23 mouse cellular contexts compared by ENCODE assay signal in genomic region chr11:20784776-20785175, GRCm38 (mm10). TPM values are rescaled to one million over a fixed set of nuclear protein-coding genes. Genes with fewer than 3 reads are reported as not detected.
DNase-seq lines count a peak whose midpoint lies in the region; ATAC-seq lines count a peak whose summit lies in the region.
"Had no signal": no experiment of that assay in that cellular context is flagged by ENCODE, and none has a peak within 500 bp of the region (broad histone marks: within the 10 kb centered on the region; RNA-seq: fewer than 3 reads in every experiment).

No protein-coding gene starts in this region.

- DNase-seq in heart, embryonic 10.5 days (ENCODE audit: low spot score) = peak; percentile 31
- DNase-seq in midbrain, embryonic 11.5 days (ENCODE audit: low spot score, missing footprints) = peak; percentile 56
- DNase-seq in midbrain, embryonic 10.5 days (ENCODE audit: low spot score) = no peak
- DNase-seq in R1 (ENCODE audit: low read depth, low spot score) = peak; percentile 53
- no peak for DNase-seq in kidney, postnatal 10 days
- DNase-seq: adrenal gland, postnatal 10 days; adrenal gland, postnatal 36 days; B cell, adult 2 months; cerebellum, adult 18-20 months; cerebellum, adult 9-10 months; cerebellum, postnatal 14 days; forebrain, postnatal 0 days; gastrocnemius, postnatal 25 days; heart, adult 2 months; heart, postnatal 14 days; heart, postnatal 4 days had no signal

- no peak for ATAC-seq in heart, embryonic 12.5 days (ENCODE audit: insufficient number of reproducible peaks, low FRiP score)
- ATAC-seq in midbrain, embryonic 11.5 days (ENCODE audit: low FRiP score) = no peak
- no peak for ATAC-seq in hindbrain, embryonic 13.5 days (ENCODE audit: low FRiP score)
- ATAC-seq: forebrain, embryonic 14.5 days; forebrain, postnatal 0 days; intestine, embryonic 16.5 days had no signal

- H3K9me3 ChIP-seq in heart, embryonic 10.5 days = 0 out of 2 replicates have a peak, but pooled peaks cover 6% of the 10 kb centered on the region
- H3K9me3 ChIP-seq in heart, embryonic 12.5 days (replicated peaks) = peaks cover 15% of the 10 kb centered on the region
- H3K9me3 ChIP-seq in midbrain, embryonic 11.5 days (ENCODE audit: control insufficient read depth, low read length) = no peaks in the 10 kb centered on the region; the same call in 1 of the 2 replicates
- peaks cover 14% of the 10 kb centered on the region; the same call in 1 of the 2 replicates for H3K9me3 ChIP-seq in midbrain, embryonic 10.5 days (replicated peaks)
- 0 out of 2 replicates have a peak, but pooled peaks cover 4% of the 10 kb centered on the region for H3K9me3 ChIP-seq in hindbrain, embryonic 13.5 days
- H3K9me3 ChIP-seq: hindbrain, embryonic 15.5 days had no signal

- no peak overlapping the region for H3K4me2 ChIP-seq in heart, embryonic 12.5 days
- H3K4me2 ChIP-seq in midbrain, embryonic 11.5 days = no peak overlapping the region
- no peak overlapping the region for H3K4me2 ChIP-seq in hindbrain, embryonic 13.5 days
- H3K4me2 ChIP-seq: heart, embryonic 13.5 days; hindbrain, embryonic 15.5 days had no signal

- H3K36me3 ChIP-seq in heart, embryonic 10.5 days = no peaks in the 10 kb centered on the region; the same call in 1 of the 2 replicates
- H3K36me3 ChIP-seq in heart, embryonic 12.5 days = no peaks in the 10 kb centered on the region
- H3K36me3 ChIP-seq in midbrain, embryonic 11.5 days (ENCODE audit: control insufficient read depth, insufficient read depth, low read length) = no peaks in the 10 kb centered on the region
- H3K36me3 ChIP-seq in midbrain, embryonic 10.5 days = no peaks in the 10 kb centered on the region
- H3K36me3 ChIP-seq in hindbrain, embryonic 13.5 days = no peaks in the 10 kb centered on the region
- H3K36me3 ChIP-seq: heart, embryonic 13.5 days; hindbrain, embryonic 15.5 days had no signal

- WGBS in heart, embryonic 10.5 days = 80% methylated on average over 6 of the region's 6 CpGs
- 78% methylated on average over 6 of the region's 6 CpGs for WGBS in heart, embryonic 12.5 days
- WGBS in midbrain, embryonic 11.5 days = 90% methylated on average over 6 of the region's 6 CpGs
- 87% methylated on average over 6 of the region's 6 CpGs for WGBS in midbrain, embryonic 10.5 days
- WGBS in hindbrain, embryonic 13.5 days = 79% methylated on average over 6 of the region's 6 CpGs

- no peak overlapping the region for H3K4me3 ChIP-seq in heart, embryonic 10.5 days
- H3K4me3 ChIP-seq in heart, embryonic 12.5 days = no peak overlapping the region
- H3K4me3 ChIP-seq in midbrain, embryonic 11.5 days (ENCODE audit: low read depth, low read length) = no peak overlapping the region
- H3K4me3 ChIP-seq in midbrain, embryonic 10.5 days = no peak overlapping the region
- no peak overlapping the region for H3K4me3 ChIP-seq in hindbrain, embryonic 13.5 days
- H3K4me3 ChIP-seq: heart, adult 2 months; heart, embryonic 13.5 days; hindbrain, embryonic 15.5 days had no signal

- H3K27me3 ChIP-seq in heart, embryonic 10.5 days (ENCODE audit: insufficient read depth, poor library complexity, severe bottlenecking) = no peaks in the 10 kb centered on the region
- H3K27me3 ChIP-seq in heart, embryonic 12.5 days (replicated peaks) = no peaks in the 10 kb centered on the region
- no peaks in the 10 kb centered on the region for H3K27me3 ChIP-seq in midbrain, embryonic 11.5 days (ENCODE audit: control insufficient read depth, insufficient read depth, low read length)
- H3K27me3 ChIP-seq in midbrain, embryonic 10.5 days (ENCODE audit: low read depth, poor library complexity, severe bottlenecking) = no peaks in the 10 kb centered on the region
- H3K27me3 ChIP-seq in hindbrain, embryonic 13.5 days = no peaks in the 10 kb centered on the region
- H3K27me3 ChIP-seq: CH12.LX; heart, embryonic 13.5 days; hindbrain, embryonic 15.5 days had no signal

- no peak overlapping the region for H3K27ac ChIP-seq in heart, embryonic 10.5 days
- H3K27ac ChIP-seq in heart, embryonic 12.5 days (ENCODE audit: poor library complexity, severe bottlenecking) = no peak overlapping the region
- no peak overlapping the region for H3K27ac ChIP-seq in midbrain, embryonic 11.5 days (ENCODE audit: low read depth, low read length)
- no peak overlapping the region for H3K27ac ChIP-seq in midbrain, embryonic 10.5 days (replicated peaks)
- no peak overlapping the region for H3K27ac ChIP-seq in hindbrain, embryonic 13.5 days
- H3K27ac ChIP-seq: heart, adult 2 months; heart, embryonic 13.5 days; hindbrain, embryonic 15.5 days had no signal

- no peak overlapping the region for H3K9ac ChIP-seq in heart, embryonic 12.5 days
- no peak overlapping the region for H3K9ac ChIP-seq in midbrain, embryonic 11.5 days (ENCODE audit: low read length)
- H3K9ac ChIP-seq in hindbrain, embryonic 13.5 days = no peak overlapping the region
- H3K9ac ChIP-seq: forebrain, postnatal 0 days; heart, embryonic 13.5 days; hindbrain, embryonic 15.5 days had no signal

- no peaks in the 10 kb centered on the region for H3K4me1 ChIP-seq in heart, embryonic 10.5 days
- H3K4me1 ChIP-seq in heart, embryonic 12.5 days (replicated peaks) = no peaks in the 10 kb centered on the region
- H3K4me1 ChIP-seq in midbrain, embryonic 11.5 days (ENCODE audit: control insufficient read depth, insufficient read depth, low read length) = peaks cover 2% of the 10 kb centered on the region; the same call in 1 of the 2 replicates
- H3K4me1 ChIP-seq in midbrain, embryonic 10.5 days = peaks cover 11% of the 10 kb centered on the region; the same call in 1 of the 2 replicates
- no peaks in the 10 kb centered on the region for H3K4me1 ChIP-seq in hindbrain, embryonic 13.5 days (replicated peaks)
- H3K4me1 ChIP-seq: heart, embryonic 13.5 days; hindbrain, embryonic 15.5 days had no signal

RNA-seq across cellular contexts. Expression of gene Aftph, which starts 43.4 kb away (rescaled TPM):
- polyA plus RNA-seq in heart, embryonic 10.5 days (2016; fragmentation: Nextera tagmentation; extraction: Ambion mirVana) = 13.9 and 14.2 TPM in 2 replicates
- 12.4 and 12.9 TPM in 2 replicates for polyA plus RNA-seq in heart, embryonic 12.5 days (2016; fragmentation: Nextera tagmentation; extraction: Ambion mirVana)
- 32.1 and 33.1 TPM in 2 replicates for polyA plus RNA-seq in midbrain, embryonic 11.5 days (2014; fragmentation: Nextera tagmentation; extraction: Ambion mirVana)
- polyA plus RNA-seq in midbrain, embryonic 10.5 days (2016; fragmentation: Nextera tagmentation; extraction: Ambion mirVana) = 22.1 and 23.9 TPM in 2 replicates
- polyA plus RNA-seq in hindbrain, embryonic 13.5 days (2015; fragmentation: Nextera tagmentation; extraction: Ambion mirVana) = 37.7 and 40.2 TPM in 2 replicates

RNA-seq across cellular contexts. Expression of gene Lgalsl, which starts 46.1 kb away (rescaled TPM):
- 44.5 and 53.4 TPM in 2 replicates for polyA plus RNA-seq in heart, embryonic 10.5 days (2016; fragmentation: Nextera tagmentation; extraction: Ambion mirVana)
- polyA plus RNA-seq in heart, embryonic 12.5 days (2016; fragmentation: Nextera tagmentation; extraction: Ambion mirVana) = 55.1 and 55.3 TPM in 2 replicates
- polyA plus RNA-seq in midbrain, embryonic 11.5 days (2014; fragmentation: Nextera tagmentation; extraction: Ambion mirVana) = 26.6 and 29.4 TPM in 2 replicates
- 24.4 and 29.0 TPM in 2 replicates for polyA plus RNA-seq in midbrain, embryonic 10.5 days (2016; fragmentation: Nextera tagmentation; extraction: Ambion mirVana)
- polyA plus RNA-seq in hindbrain, embryonic 13.5 days (2015; fragmentation: Nextera tagmentation; extraction: Ambion mirVana) = 51.2 and 53.2 TPM in 2 replicates

Comparison
In these comparisons a context has a peak if more than half of its experiments do, and no peak if none do; other contexts are left out.
1. DNase-seq: peak in heart, embryonic 10.5 days (single experiment), midbrain, embryonic 11.5 days (single experiment) and R1 (single experiment); none in midbrain, embryonic 10.5 days (single experiment) and kidney, postnatal 10 days (single experiment).